Mouse (Mus musculus): Measurements from ENCODE around the gene Frmd4b.
A peak's percentile ranks its signal among the peaks of the same experiment; 100 is the strongest.

The Frmd4b gene

DNA sequence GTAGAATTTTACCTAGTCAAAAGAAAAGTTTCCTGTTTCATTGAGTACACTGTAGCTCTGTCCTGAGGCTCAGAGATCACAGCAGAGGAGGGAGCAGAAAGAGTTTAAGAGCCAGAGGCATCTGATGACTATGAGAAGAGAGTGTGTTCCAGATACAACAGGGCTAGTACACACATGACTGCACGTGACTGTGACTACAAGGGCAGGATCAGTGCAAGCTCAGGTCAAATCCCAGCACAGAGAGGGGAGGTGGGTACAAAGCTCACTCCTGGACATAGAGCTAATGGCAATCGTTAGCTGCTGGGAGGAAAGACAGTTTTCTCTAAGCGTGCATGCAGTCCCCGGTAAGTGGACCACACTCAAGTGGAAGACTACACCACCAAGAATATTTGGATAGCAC, 37.6 kb downstream of the Frmd4b start:
- DNase-seq (ENCODE audit: low spot score), result no peak

DNA sequence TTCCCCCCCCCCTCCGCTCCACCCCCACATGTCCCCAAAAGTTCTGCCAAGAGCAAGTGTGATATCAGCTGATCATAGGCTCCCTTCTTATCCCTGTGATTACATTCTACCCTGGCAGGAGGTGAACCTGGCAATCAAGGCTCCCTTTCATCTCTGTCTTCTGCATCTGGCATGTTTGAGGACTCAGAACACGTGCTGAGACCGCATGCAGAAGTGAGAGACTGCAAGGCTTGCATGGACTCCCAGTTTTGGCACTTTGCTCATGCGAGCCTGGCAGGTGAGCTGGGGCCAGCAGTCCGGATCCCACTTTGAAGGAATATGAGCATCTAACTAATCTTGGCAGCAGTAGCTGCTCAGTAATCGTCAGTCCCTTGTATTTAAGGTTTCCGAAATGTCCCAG, 39.1 kb downstream of the Frmd4b start:
- no peak for DNase-seq (ENCODE audit: low spot score)

DNA sequence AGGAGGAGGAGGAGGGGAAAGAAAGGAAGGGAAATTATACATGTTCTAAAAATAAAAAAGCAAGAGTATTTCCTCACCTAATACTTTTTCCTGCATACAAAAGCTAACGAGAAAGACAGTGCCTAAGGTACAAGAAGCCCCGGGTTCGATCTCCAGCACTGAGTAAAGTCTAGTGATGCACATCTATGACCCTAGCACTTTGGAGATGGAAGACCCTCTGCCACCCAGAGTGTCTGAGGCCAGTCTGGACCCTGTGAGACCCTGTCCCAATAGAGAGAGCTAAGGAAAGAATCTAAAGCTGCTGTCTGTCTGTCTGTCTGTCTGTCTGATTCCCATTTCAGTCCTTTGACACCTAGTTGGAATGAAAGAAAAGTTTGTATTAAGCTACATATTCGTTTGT, 40.0 kb downstream of the Frmd4b start:
- no peak for DNase-seq (ENCODE audit: low spot score)

DNA sequence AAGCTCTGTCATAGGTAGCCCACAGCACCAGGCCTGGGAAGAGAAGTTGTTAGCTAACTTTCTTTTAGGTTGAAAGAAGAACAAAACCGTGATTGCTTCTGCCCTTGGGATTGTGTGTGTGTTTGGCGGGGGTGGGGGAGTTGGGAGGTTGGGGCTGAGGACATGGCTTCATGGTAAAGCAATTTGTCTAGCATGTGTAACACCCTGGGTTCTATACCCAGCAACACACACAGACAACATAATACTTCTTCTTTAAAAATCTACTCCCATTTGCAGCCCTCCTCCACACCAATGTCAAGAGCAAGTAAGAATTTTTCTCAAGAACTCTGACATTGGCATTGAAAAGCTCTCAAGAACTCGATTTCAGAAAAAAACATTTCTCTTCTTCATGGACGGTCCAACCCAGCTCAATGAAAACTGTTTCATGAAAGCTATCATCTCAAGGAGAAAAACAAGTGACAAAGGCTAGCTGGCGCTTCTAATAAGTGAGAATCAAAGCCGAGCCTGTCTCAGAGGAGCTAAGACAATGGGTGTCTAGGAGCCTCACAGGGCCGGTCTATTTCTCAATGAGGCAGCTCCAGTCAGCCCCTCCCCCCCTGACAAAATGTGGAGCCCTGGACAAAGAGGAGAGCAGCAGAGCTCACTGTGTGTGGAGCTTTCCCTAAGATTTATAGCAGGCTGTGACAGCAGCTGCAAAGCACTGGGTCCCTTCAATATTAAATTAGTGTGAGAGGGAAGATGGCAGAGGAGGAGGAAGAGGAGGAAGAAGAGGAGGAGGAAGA, 40.6 kb downstream of the Frmd4b start:
- no peak for DNase-seq (ENCODE audit: low spot score)

DNA sequence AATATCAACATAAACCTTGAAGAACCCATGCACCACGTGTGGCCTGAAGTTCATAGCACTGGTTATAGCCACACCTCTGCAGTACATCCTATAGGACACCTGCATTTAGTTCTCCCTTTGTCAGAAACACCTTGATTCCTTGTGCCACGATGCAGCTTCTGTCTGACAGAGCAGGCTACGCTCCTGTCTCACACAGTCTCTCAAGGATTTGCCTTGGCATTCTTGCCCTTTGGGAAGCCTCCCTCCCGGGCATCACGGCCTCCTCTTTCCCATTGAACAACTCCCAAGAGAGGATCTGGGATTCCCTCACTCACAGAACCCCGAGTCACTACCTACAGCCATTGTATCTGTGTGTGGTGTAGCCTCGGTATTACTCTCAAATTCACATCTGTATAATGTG, 41.2 kb downstream of the Frmd4b start:
- DNase-seq (ENCODE audit: low spot score), result no peak

DNA sequence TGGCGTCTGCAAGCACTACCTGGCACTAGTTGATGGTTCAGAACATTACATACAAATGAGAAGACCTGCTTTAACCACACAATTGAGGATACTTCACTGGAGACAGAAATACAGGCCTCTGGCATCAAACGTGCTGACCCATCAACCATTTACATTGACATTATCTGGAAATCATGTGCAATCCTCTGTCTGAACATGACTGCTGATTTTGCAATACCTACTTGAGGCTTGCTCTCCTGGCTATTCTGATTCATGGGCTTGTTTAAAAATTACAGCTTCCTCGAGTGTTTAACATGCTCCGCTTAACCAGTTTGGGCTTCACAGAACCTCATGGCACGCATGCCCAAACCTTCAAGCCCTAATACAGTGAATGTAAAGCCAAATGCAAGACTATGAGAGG, 42.4 kb downstream of the Frmd4b start:
- DNase-seq (ENCODE audit: low spot score), result no peak

DNA sequence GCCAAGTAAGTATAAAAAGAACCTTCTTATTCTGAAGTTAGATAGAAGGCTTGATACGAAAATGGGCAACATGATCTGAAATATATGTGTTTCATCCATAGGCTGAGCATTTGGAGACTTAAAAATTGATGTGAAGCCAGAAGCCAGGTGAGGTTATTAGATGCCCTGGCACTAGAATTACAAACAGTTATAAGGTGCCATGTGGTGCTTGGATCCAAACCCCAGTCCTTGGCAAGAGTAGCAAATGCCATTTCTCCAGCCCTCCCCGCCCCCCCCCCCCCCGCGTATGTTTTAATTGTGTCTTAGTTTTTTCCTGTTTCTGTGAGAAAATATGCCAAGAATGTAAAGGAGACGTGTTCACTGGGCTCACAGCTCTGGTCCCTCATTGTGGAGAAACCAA, 45.1 kb downstream of the Frmd4b start:
- no peak for DNase-seq (ENCODE audit: low spot score)

DNA sequence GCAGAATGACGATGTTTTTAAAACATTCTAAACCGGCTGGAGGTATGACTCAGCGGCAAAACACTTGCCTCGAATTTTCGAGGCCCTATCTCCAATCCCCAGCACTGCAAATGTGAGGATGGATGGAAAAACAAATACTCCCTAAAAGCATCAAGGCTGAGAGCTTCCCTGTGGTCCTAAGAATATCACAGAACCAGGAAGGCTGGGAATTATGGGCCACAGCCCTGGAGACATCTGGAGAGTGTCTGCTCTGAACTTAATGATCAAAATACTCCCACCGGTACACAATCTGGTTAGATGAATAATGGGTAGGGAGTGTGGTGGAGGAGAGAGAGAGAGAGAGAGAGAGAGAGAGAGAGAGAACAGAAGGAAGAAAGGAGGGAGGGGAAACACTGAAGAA, 48.8 kb downstream of the Frmd4b start:
- no peak for DNase-seq (ENCODE audit: low spot score)

DNA sequence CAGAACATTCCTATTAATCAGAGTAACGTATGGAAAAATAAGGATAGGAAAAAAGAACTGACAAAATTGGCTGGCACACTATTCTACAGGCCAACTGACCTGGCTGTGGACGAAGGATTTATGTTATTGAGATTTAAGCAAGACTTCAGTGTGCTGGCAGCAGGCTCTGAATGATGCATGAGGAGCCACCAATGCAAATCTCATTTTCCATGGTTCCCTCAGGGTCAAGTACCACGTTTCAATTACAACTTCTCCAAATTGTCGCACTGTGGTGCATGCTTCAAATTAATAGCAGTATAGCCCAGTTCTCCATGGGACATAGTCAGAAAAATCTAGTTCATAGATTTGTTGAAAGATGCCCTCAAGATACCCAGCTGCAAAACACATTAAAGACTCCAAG, 50.6 kb downstream of the Frmd4b start:
- DNase-seq (ENCODE audit: low spot score), result no peak

DNA sequence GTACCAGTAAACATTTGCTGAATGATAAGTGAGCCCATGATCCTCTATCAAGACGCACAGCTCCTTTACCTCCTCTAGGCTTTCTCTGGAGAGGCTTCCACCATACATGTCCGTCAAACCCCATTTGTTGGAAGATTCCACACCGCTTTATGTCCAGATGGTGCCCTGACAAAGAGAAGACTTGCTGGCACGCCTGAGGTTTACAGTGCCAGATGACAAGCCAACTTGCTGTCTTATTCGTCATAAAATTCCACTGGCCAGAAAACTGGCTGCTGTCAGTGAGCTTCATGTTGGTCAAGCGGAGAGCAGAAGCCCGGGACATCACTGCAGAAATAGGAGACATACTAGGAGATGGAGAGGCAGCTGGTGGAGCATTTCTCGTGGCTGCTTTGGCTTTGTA, 60.2 kb downstream of the Frmd4b start:
- no peak for DNase-seq (ENCODE audit: low spot score)

DNA sequence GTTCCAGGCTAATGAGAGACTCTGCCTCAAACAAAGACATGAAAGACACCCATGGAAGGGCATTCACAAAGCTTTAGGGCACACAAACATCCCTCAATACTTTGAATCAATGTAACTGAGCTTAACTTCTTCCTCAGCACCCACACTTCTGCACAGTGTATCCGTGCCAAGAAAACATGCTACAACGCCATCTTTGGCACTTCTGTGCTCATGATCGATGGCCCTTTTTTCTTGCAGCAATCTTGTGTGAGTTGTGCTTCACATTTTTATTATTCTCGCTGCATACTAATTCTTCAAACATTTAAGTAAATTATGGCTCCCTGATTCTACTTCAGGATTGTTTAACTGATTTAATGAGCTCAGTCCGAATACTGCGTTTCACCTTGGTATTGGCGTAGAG, 61.7 kb downstream of the Frmd4b start:
- DNase-seq (ENCODE audit: low spot score), result no peak

DNA sequence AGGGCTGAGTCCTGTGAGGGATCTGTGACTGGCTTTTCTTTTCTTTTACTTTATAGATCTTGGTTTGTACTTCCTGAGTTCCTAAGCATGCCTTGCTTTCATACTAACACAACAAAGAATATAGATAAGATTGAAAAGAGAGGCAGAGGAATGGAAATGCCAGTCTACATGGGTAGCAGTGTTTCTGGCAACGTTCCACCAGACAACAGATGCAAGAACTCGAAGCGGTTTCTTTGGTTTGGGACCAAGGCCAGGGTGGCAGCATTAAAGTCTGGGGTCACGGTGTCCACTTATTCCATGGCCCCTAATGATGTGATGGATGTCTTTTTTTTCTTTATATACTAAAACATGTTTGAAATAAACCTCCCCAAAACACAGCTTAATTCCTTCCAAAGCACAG, 63.9 kb downstream of the Frmd4b start:
- DNase-seq (ENCODE audit: low spot score), result no peak

DNA sequence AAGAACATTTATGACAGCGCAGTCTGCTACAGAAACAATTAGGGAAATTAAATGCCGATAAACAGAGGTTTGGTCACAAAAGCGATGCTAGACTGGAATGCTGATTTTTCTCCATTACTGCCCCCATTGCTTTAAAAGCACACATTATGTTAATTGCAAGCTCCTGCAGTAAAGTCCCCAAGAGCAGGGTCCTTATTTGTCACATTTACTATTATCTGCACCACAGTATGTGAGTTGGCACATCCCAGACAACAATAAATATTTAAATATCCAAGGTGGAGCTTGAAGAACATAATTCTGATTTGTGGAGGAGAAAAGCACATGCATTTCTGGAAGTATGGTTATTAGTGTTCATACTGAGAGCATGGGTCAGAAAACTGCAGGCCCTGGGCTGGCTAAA, 64.8 kb downstream of the Frmd4b start:
- no peak for DNase-seq (ENCODE audit: low spot score)

DNA sequence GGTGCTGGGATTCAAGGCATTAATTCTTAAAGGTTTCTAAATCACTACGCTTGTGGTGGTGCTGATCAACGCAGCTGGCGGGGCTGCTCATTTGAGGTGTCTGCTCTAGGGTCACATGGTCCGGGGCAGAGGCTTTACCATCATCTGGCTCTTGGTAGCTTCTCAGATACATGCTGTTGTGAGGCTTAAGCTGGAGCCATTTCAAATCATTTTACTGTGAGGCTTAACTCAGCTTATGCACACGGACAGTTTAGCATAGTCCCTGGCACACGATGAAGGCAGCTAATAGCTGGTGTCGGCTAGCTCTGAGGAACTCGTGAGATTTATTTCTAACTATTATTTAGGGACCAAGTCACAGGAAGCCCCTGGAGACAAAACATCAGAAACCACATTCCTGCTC, 65.5 kb downstream of the Frmd4b start:
- no peak for DNase-seq (ENCODE audit: low spot score)

DNA sequence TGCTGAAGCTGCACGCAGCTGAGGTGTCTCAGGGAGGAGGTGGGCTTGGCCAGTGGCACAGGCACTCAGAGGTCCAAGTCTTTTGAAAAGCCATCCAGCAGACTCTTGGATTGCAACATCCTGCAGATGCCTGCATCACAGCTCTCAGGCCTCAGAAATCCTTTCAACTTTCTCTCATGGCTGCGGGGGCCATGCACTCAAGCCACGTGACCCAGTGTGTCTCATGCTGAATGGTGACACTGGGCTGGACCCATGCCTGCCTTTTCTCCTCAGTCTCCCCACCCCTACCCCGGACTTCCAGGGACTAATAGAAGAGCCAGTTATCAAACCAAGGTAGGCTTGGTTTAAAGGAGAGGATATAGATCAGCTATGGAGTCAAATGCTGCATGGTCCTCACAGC, 66.2 kb downstream of the Frmd4b start:
- DNase-seq (ENCODE audit: low spot score), result no peak

DNA sequence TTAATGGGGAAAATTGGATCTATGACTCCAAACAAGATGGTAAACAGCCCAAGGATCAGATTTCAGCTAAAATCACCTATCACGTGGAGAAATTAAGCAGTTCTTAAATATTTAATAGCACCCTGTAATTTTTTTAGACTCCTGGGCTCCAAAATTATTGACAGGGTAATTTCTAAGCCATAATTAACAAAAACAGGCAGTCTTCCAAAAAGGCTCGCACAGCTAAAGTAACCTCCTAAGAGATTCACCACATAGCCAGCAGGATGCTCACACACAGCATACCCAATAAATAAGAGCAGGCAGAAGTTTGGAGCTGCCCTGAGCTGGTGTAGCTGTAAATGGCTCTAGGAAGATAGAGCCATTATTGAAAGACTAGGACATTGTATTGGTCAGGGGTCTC, 76.9 kb downstream of the Frmd4b start:
- no peak for DNase-seq (ENCODE audit: low spot score)

DNA sequence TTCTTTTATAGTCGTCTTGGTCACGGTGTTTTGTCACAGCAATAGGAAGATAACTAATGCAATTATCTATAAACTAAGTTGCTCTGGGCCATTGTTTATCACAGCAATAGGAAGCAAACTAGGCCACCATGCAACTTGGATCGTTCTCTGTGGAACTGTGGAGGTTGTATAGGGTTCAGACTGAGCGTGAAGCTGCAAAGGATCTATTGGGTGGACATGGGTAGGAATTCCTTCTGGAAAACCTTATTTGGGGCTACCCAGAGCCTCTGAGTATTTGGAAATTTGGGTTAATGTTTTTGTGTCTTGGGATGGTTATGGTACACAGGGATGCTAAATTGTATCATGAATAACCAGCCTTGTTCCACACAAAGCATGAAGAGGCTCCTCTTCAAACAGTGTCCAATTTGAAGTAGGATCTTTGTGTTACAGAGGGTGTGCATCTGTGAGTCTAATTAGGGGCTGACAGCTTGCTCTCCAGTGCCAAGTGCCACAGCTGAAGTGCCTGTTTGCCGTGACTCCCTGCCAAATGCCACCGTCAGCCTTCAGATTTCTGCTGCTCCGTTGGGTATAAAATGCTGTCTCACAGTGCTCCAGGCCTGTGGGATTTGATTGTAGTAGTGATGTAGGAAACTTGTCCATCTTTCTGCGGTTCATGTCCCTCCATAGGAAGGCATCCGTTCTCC, 81.4 kb downstream of the Frmd4b start:
- no peak for DNase-seq (ENCODE audit: low spot score)

DNA sequence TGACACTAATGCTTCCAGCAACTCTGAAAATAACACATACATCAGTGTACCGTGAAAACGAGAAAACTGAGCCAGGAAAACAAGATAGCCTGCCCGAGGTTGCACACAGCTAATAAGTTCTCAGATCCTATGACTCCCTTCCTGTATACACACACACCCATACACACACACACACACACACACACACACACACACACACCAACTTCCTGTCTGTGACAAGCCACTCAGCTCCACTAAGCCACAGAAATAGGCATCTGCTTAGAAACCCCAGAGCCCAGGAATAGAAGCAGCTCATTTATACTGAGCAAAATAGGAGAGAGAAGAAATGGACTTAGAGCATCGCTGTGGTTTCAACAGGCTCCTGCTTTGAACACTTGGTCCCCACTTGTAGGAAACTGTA, 86.3 kb downstream of the Frmd4b start:
- DNase-seq (ENCODE audit: low spot score), result no peak

DNA sequence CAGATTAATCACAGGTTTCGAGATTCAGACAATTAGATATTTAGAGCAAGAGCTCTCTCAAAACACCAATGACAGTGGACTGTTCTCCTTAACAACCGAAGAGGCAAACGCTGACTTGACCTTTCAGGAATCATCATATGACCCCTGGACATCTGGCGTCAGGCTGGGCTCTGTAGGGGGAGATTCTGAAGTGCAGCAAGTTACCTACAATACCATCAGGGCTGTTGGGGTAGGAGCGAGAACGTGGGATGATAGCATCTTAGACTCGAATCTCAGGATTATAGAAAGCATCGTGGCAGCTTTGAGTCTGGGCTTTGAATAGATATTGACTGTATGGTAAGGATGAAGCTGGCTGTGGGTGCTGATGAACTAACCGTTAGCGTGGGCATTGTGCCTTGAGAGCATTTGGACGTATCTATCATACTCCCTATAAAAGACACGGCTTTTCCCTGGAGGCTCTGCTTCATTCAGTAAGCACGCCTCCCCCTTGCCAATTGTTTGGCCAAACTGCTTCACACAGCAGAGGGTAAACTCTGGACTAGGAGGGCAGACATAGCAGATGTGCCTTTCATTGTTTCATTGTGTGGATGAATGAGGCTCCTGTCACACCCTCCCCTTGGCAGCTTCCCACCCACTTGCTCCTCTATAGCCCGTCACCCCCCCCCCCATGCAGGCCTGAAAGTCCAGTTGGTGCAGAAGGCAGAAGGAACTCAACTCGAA, 88.2 kb downstream of the Frmd4b start:
- DNase-seq (ENCODE audit: low spot score), result no peak

DNA sequence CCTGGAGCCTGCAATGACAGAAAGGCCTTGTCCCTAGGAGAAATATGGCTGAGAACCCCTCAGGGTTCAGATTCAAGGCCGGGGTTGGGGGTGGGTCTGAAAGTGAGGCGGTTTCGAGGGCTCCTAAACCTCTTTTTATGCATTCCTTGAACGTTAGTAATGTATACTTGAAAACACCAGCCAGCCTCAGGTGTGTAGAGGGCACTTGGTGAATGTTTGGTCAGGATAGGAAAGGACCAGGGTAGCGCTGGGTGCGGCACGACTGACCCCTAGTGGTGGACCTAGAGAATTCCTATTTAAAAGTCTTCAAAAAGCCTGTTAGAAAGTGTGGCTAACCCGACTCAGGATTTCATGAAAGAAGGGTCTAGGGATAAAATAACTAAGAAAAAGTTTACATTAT, 91.2 kb downstream of the Frmd4b start:
- peak; percentile 52 for DNase-seq (ENCODE audit: low spot score)

DNA sequence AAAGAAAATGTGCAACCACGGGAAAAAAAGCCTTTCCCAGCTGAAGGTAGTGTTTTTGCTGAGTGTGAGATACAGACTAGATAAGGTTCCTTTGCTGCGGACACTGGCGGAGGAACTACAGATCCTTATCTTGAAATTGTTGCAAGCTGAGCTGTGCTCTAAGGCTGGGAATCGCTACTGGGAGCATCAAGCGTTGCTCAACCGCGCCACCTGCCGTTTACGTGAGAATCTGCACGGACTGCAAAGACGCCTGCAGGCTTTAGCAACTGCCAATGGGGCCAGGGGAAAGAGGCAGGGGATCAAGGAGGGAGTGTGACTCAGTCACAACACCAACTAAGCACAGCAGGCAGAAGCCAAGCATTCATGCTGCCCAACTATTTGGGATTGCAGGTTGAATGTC, 94.2 kb downstream of the Frmd4b start:
- peak; percentile 85 for DNase-seq (ENCODE audit: low spot score)

DNA sequence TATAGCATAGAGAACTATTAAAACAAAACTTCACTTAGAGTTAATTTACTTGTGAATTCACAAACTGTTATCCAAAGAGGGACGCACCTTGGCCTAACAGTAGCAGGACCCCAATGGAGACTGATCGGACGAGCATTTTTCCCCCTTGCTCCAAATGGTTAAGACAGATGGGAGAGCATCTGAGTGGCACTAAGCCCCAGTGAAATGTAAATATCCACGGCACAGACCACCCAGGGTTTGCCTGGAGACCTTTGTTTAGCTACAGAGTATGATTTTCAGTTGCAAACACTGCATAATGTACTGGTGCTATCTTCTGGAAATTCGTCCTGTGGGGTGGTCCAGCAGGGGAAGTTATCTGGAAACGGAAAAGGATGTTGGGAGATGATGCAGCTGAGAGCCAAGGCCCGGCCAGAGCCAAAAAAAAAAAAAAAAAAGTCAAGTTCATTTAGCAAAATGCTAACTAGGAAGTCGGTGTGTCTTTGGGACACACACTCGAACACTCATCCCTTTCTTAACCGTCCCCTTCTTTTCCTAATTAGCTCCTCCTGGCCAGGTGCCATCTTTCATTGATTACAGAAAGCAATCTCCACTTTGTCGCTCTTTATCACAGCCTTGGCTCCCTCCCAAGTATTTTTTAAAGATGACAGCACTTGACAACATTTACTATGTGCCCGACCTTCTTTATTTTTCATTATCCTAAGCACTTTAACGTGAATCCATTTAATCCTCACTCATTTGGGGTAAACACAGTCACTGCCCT, 95.9 kb downstream of the Frmd4b start:
- no peak for DNase-seq (ENCODE audit: low spot score)

DNA sequence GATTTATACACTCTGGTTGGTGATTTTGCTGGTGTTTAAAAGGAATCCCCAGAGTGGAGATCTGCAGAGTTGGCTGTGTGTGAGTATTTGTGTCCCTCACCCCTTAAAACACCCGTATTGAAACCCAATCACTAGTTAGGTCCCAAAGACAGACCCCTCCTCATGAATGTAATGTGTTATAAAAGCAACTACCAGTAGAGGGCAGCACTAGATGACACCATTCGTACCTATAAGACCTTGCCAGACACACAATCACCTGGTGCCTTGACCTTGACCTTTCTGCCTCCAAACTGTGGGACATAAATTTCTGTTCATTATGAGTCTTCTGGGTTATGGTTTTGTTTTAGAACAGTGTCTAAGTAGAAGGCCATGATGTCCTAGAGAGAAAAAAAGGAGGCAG, 96.8 kb downstream of the Frmd4b start:
- DNase-seq (ENCODE audit: low spot score), result no peak

Measured in urinary bladder, postnatal 25 days (tissue).